Mouse (Mus musculus): ENCODE data around the gene Gm13040. TPM values are rescaled to one million over a fixed set of nuclear protein-coding genes. Genes with fewer than 3 reads are reported as not detected.

Gm13040 gene
- total RNA-seq (2023), result not detected

DNA sequence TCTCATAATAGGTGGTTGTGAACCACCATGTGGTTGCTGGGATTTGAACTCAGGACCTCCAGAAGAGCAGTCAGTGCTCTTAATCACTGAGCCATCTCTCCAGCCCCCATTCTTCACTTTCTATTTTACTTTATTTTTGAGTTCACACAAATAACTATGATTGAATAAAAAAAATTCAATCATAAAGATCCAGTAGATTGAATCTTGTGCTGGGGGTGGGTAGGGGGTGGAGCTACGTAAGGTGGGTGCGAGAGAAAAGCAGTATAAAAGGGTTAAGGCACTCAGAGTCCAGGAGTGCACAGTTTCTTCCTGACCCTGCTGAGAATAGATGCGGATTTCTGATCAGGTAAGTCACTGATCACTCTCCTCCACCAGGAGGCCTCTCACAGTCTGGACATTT is at the start of gene Gm13040:
Gm13040 (plus strand) TSS at position 301 of the 400 bp plus-strand sequence.

DNA sequence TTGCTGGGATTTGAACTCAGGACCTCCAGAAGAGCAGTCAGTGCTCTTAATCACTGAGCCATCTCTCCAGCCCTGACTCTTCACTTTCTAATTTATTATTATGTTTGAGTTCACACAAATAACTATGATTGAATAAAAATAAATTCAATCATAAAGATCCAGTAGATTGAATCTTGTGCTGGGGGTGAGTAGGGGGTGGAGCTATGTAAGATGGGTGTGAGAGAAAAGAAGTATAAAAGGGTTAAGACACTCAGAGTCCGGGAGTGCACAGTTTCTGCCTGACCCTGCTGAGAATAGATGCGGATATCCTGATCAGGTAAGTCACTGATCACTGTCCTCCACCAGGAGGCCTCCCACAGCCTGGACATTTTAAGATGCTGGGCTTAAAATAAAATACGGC is 24.7 kb upstream of the Gm13040 start, which contains the start of gene Gm13043:
Gm13043 (plus strand) TSS at position 301 of the 400 bp plus-strand sequence.

DNA sequence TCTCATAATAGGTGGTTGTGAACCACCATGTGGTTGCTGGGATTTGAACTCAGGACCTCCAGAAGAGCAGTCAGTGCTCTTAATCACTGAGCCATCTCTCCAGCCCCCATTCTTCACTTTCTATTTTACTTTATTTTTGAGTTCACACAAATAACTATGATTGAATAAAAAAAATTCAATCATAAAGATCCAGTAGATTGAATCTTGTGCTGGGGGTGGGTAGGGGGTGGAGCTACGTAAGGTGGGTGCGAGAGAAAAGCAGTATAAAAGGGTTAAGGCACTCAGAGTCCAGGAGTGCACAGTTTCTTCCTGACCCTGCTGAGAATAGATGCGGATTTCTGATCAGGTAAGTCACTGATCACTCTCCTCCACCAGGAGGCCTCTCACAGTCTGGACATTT is 15.6 kb downstream of the Gm13040 start, which contains the start of the genes BC080695 and Gm13057:
BC080695 (plus strand) TSS at position 301 of the 400 bp plus-strand sequence.
Gm13057 (plus strand) TSS at position 310 of the 400 bp plus-strand sequence.

Other genes with a start within 250 kb of the Gm13040 start
- not detected for gene Pdpn, start 236.4 kb upstream of the Gm13040 start, total RNA-seq (2023)
- gene Lrrc38, start 186.2 kb upstream of the Gm13040 start, total RNA-seq (2023), result not detected
- gene Pramel1, start 141.5 kb upstream of the Gm13040 start, total RNA-seq (2023), result not detected
- gene Pramef8, start 123.5 kb upstream of the Gm13040 start, total RNA-seq (2023), result 62.6 TPM
- not detected for gene Oog4, start 85.6 kb upstream of the Gm13040 start, total RNA-seq (2023)
- not detected for gene Gm13043, start 24.6 kb upstream of the Gm13040 start, total RNA-seq (2023)
- not detected for gene BC080695, start 15.7 kb downstream of the Gm13040 start, total RNA-seq (2023)
- gene Gm13057, start 15.8 kb downstream of the Gm13040 start, total RNA-seq (2023), result not detected
- not detected for gene Gm13083, start 79.0 kb downstream of the Gm13040 start, total RNA-seq (2023)
- gene Gm13088, start 121.3 kb downstream of the Gm13040 start, total RNA-seq (2023), result not detected
- gene Gm13089, start 166.8 kb downstream of the Gm13040 start, total RNA-seq (2023), result not detected
- not detected for gene Gm13078, start 183.5 kb downstream of the Gm13040 start, total RNA-seq (2023)

Measured in CD8-positive naive resting alpha-beta T cell, adult 57 days (primary cell).